Mouse (Mus musculus) frontal cortex, adult (tissue): ENCODE measurements around the gene Apof.

ENCODE experiments used
- ATAC-seq: cut with Nextera tagmentation; 2 replicates; pipeline ENCODE4 v1.9.2; 2017; ENCODE audit warnings: mild to moderate bottlenecking, moderate library complexity, mixed read lengths; ENCODE audit not compliant: low TSS enrichment

Apof gene

GRCm38 (mm10) chr10:128298243-128298642 is 29.8 kb downstream of the Apof start:
- no peak for ATAC-seq

GRCm38 (mm10) chr10:128298702-128299171 is 30.3 kb downstream of the Apof start, which contains the start of gene Il23a:
Gene Il23a (minus strand): TSS chr10:128298752.
- ATAC-seq = no peak

GRCm38 (mm10) chr10:128302357-128302756 is 33.9 kb downstream of the Apof start:
- ATAC-seq = no peak

- peak; percentile 32; the same call in 1 of the 2 replicates for ATAC-seq
Observed at GRCm38 (mm10) chr10:128302785-128303125, 34.3 kb downstream of the Apof start.

- peak; percentile 97 for ATAC-seq
Observed at GRCm38 (mm10) chr10:128303126-128304021, 34.9 kb downstream of the Apof start, which contains the start of gene Pan2. Gene Pan2 (plus strand): TSS chr10:128303335.

GRCm38 (mm10) chr10:128309654-128310053 is 41.2 kb downstream of the Apof start:
- no peak for ATAC-seq

GRCm38 (mm10) chr10:128310177-128310576 is 41.7 kb downstream of the Apof start:
- no peak for ATAC-seq

GRCm38 (mm10) chr10:128310902-128311301 is 42.4 kb downstream of the Apof start:
- no peak for ATAC-seq

GRCm38 (mm10) chr10:128315578-128315977 is 47.1 kb downstream of the Apof start:
- ATAC-seq = no peak
